Mouse (Mus musculus): ENCODE results near the gene Spout1. TPM values are rescaled to one million over a fixed set of nuclear protein-coding genes. Genes with fewer than 3 reads are reported as not detected.
"Not testable (repeated sequence)": the region's sequence is repeated elsewhere in the genome, so short reads cannot be mapped to it uniquely, and the experiment has no call there.

Gene Spout1
- polyA plus RNA-seq, 1 experiment = 52.7 TPM

- H3K27me3 ChIP-seq (ENCODE audit: control insufficient read depth, insufficient read depth, low read length) = no peaks in the 10 kb centered on the region
- H3K27ac ChIP-seq (ENCODE audit: insufficient read depth, low read length) = no peak overlapping the region
- H3K4me1 ChIP-seq (ENCODE audit: control insufficient read depth, insufficient read depth, low read length) = peaks cover 24% of the 10 kb centered on the region
- DNase-seq = peak in 1 of 2 experiments; percentile 34
- TF ChIP-seq POLR2A (IDR thresholded peaks at IDR 0.05; ENCODE audit: borderline replicate concordance, insufficient read depth, low read length) (no peak), CTCF (IDR thresholded peaks at IDR 0.05; ENCODE audit: borderline replicate concordance, insufficient read depth, low read depth, low read length) (peak; percentile 34; the same call in 1 of the 2 replicates)
- WGBS = 93% methylated on average over 8 of the region's 8 CpGs
- H3K4me3 ChIP-seq (replicated peaks; ENCODE audit: insufficient read depth, low read depth, low read length) = no peak overlapping the region
Measured at GRCm38 (mm10) chr2:30175897-30176296, 2.4 kb downstream of the Spout1 start.

- H3K27me3 ChIP-seq (ENCODE audit: control insufficient read depth, insufficient read depth, low read length) = no peaks in the 10 kb centered on the region
- H3K4me3 ChIP-seq (replicated peaks; ENCODE audit: insufficient read depth, low read depth, low read length) = no peak overlapping the region
- 83% methylated on average over 20 of the region's 20 CpGs for WGBS
- TF ChIP-seq POLR2A (IDR thresholded peaks at IDR 0.05; ENCODE audit: borderline replicate concordance, insufficient read depth, low read length) (no peak), CTCF (IDR thresholded peaks at IDR 0.05; ENCODE audit: borderline replicate concordance, insufficient read depth, low read depth, low read length) (no peak)
- H3K4me1 ChIP-seq (ENCODE audit: control insufficient read depth, insufficient read depth, low read length) = peaks cover 24% of the 10 kb centered on the region
- DNase-seq = peak in 1 of 2 experiments; percentile 37
- no peak overlapping the region for H3K27ac ChIP-seq (ENCODE audit: insufficient read depth, low read length)
Measured at GRCm38 (mm10) chr2:30173541-30174240, 4.6 kb downstream of the Spout1 start.

GRCm38 (mm10) chr2:30171997-30172382 lies 6.3 kb downstream of the Spout1 start:
- Histone ChIP-seq H3K4me3 (replicated peaks; ENCODE audit: insufficient read depth, low read depth, low read length) (peak overlapping the region; percentile 84), H3K27me3 (ENCODE audit: control insufficient read depth, insufficient read depth, low read length) (no peaks in the 10 kb centered on the region), H3K27ac (ENCODE audit: insufficient read depth, low read length) (peak overlapping the region; percentile 79), H3K4me1 (ENCODE audit: control insufficient read depth, insufficient read depth, low read length) (peaks cover 19% of the 10 kb centered on the region)
- no peak for DNase-seq
- WGBS = under 1% methylated on average over 19 of the region's 19 CpGs
- TF ChIP-seq CTCF (IDR thresholded peaks at IDR 0.05; ENCODE audit: borderline replicate concordance, insufficient read depth, low read depth, low read length) (no peak), POLR2A (IDR thresholded peaks at IDR 0.05; ENCODE audit: borderline replicate concordance, insufficient read depth, low read length) (no peak)

- DNase-seq = peak; percentile 95 to 96
- TF ChIP-seq CTCF (IDR thresholded peaks at IDR 0.05; ENCODE audit: borderline replicate concordance, insufficient read depth, low read depth, low read length) = no peak
- TF ChIP-seq POLR2A (IDR thresholded peaks at IDR 0.05; ENCODE audit: borderline replicate concordance, insufficient read depth, low read length) = peak; percentile 91
- no peaks in the 10 kb centered on the region for H3K27me3 ChIP-seq (ENCODE audit: control insufficient read depth, insufficient read depth, low read length)
- peaks cover 18% of the 10 kb centered on the region for H3K4me1 ChIP-seq (ENCODE audit: control insufficient read depth, insufficient read depth, low read length)
- peak within 1 kb of the TSS; percentile 84 for H3K4me3 ChIP-seq (replicated peaks; ENCODE audit: insufficient read depth, low read depth, low read length)
- peak within 1 kb of the TSS; percentile 79 for H3K27ac ChIP-seq (ENCODE audit: insufficient read depth, low read length)
- under 1% methylated on average over 75 of the region's 75 CpGs for WGBS
Measured at GRCm38 (mm10) chr2:30171371-30171996, 6.8 kb downstream of the Spout1 start, which contains the start of gene Endog. Gene Endog (plus strand): TSS chr2:30171493.

GRCm38 (mm10) chr2:30166677-30167076 lies 11.6 kb downstream of the Spout1 start:
- TF ChIP-seq POLR2A (IDR thresholded peaks at IDR 0.05; ENCODE audit: borderline replicate concordance, insufficient read depth, low read length) = no peak
- no peak for TF ChIP-seq CTCF (IDR thresholded peaks at IDR 0.05; ENCODE audit: borderline replicate concordance, insufficient read depth, low read depth, low read length)
- DNase-seq = no peak
- Histone ChIP-seq H3K27ac (ENCODE audit: insufficient read depth, low read length) (no peak overlapping the region), H3K4me1 (ENCODE audit: control insufficient read depth, insufficient read depth, low read length) (no peaks in the 10 kb centered on the region), H3K27me3 (ENCODE audit: control insufficient read depth, insufficient read depth, low read length) (no peaks in the 10 kb centered on the region), H3K4me3 (replicated peaks; ENCODE audit: insufficient read depth, low read depth, low read length) (no peak overlapping the region)
- WGBS = 61% methylated on average over 4 of the region's 4 CpGs

GRCm38 (mm10) chr2:30164340-30164932 lies 13.8 kb downstream of the Spout1 start:
- Histone ChIP-seq H3K27me3 (ENCODE audit: control insufficient read depth, insufficient read depth, low read length) (no peaks in the 10 kb centered on the region), H3K4me1 (ENCODE audit: control insufficient read depth, insufficient read depth, low read length) (no peaks in the 10 kb centered on the region), H3K4me3 (replicated peaks; ENCODE audit: insufficient read depth, low read depth, low read length) (no peak overlapping the region), H3K27ac (ENCODE audit: insufficient read depth, low read length) (no peak overlapping the region)
- 51% methylated on average over 9 of the region's 9 CpGs for WGBS
- no peak for DNase-seq
- TF ChIP-seq CTCF (IDR thresholded peaks at IDR 0.05; ENCODE audit: borderline replicate concordance, insufficient read depth, low read depth, low read length) = no peak
- TF ChIP-seq POLR2A (IDR thresholded peaks at IDR 0.05; ENCODE audit: borderline replicate concordance, insufficient read depth, low read length) = no peak

GRCm38 (mm10) chr2:30161809-30162208 lies 16.4 kb downstream of the Spout1 start:
- Histone ChIP-seq H3K4me3 (replicated peaks; ENCODE audit: insufficient read depth, low read depth, low read length) (no peak overlapping the region), H3K27me3 (ENCODE audit: control insufficient read depth, insufficient read depth, low read length) (no peaks in the 10 kb centered on the region), H3K27ac (ENCODE audit: insufficient read depth, low read length) (no peak overlapping the region), H3K4me1 (ENCODE audit: control insufficient read depth, insufficient read depth, low read length) (no peaks in the 10 kb centered on the region)
- peak in 1 of 2 experiments; percentile 41 for DNase-seq
- peak; percentile 41; the same call in 1 of the 2 replicates for TF ChIP-seq CTCF (IDR thresholded peaks at IDR 0.05; ENCODE audit: borderline replicate concordance, insufficient read depth, low read depth, low read length)
- TF ChIP-seq POLR2A (IDR thresholded peaks at IDR 0.05; ENCODE audit: borderline replicate concordance, insufficient read depth, low read length) = no peak

- H3K27ac ChIP-seq (ENCODE audit: insufficient read depth, low read length); H3K27me3 ChIP-seq (ENCODE audit: control insufficient read depth, insufficient read depth, low read length); H3K4me1 ChIP-seq (ENCODE audit: control insufficient read depth, insufficient read depth, low read length); H3K4me3 ChIP-seq (replicated peaks; ENCODE audit: insufficient read depth, low read depth, low read length); DNase-seq: not testable (repeated sequence)
- WGBS = 48% methylated on average over 8 of the region's 10 CpGs
Measured at GRCm38 (mm10) chr2:30159871-30160270, 18.4 kb downstream of the Spout1 start.

Measured in cerebellum, adult 2 months (tissue).